Mouse (Mus musculus) E14TG2a.4 (cell line): ENCODE results near the gene Msn.

ENCODE experiments used
- CTCF ChIP-seq: conservative IDR thresholded peaks from 2 replicates; pipeline ENCODE4 v1.5.1; 2014; ENCODE audit warnings: low read length
- NANOG ChIP-seq: IDR thresholded peaks from 2 replicates; pipeline ENCODE4 v1.6.1; 2014; ENCODE audit warnings: borderline replicate concordance, low read length, mixed read lengths

- TF ChIP-seq CTCF: peak; percentile 14; the same call in 1 of the 2 replicates
- TF ChIP-seq NANOG: no peak
Observed at GRCm38 (mm10) chrX:96162571-96162970, 66.7 kb downstream of the Msn start.
